Mouse (Mus musculus) liver, adult (tissue): Measurements from ENCODE around the gene Rdh16.
A peak's percentile ranks its signal among the peaks of the same experiment; 100 is the strongest.

Source experiments
- GATA4 ChIP-seq: IDR thresholded peaks from 2 replicates; pipeline ENCODE4 v1.6.1; 2014; ENCODE audit warnings: mild to moderate bottlenecking, low read length; ENCODE audit not compliant: insufficient replicate concordance

Gene Rdh16

DNA sequence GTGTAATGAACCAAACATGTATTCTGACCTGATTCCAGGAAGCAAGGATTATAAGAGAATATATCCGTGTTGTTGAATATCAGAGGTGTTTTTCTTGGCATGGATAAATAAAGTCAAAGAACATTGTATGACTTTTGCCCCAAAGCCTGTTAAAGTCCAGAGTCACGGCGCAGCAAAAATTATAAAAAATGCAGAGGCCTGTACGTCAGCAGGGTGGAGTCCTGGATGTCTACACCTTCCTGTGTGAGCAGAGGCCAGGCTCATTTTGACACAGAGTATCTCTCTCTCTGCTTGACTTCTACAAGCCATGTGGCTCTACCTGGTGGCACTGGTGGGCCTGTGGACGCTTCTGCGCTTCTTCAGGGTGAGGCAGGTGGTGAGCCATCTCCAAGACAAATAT, at the start of gene Rdh16:
Gene Rdh16, plus strand, starts transcription at position 262 of the 400 bp plus-strand sequence.
- no peak for TF ChIP-seq GATA4

DNA sequence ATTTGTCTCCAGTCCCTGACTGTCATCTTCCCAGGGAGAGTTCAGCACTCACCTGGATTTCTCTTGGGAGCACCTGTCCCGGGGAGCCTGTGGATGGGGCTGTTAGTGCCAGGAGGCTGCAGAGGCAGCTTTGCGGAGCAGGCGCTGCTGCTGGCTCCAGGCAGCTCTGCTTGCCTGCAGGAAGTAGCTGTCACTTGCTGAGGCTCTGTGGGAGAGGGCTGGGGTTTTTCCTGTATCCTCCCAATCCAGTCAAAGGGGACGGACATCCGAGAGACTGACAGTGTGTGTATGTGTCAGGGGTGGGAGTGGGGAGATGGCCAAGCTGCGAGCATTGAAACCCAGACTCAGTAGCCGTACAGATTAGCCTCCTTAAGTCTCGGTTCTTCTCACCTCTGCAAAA, 49.4 kb upstream of the Rdh16 start, which contains the start of gene Gpr182:
Gene Gpr182, minus strand, starts transcription at position 185 of the 400 bp plus-strand sequence.
- TF ChIP-seq GATA4, result peak; percentile 67; the same call in 1 of the 2 replicates

DNA sequence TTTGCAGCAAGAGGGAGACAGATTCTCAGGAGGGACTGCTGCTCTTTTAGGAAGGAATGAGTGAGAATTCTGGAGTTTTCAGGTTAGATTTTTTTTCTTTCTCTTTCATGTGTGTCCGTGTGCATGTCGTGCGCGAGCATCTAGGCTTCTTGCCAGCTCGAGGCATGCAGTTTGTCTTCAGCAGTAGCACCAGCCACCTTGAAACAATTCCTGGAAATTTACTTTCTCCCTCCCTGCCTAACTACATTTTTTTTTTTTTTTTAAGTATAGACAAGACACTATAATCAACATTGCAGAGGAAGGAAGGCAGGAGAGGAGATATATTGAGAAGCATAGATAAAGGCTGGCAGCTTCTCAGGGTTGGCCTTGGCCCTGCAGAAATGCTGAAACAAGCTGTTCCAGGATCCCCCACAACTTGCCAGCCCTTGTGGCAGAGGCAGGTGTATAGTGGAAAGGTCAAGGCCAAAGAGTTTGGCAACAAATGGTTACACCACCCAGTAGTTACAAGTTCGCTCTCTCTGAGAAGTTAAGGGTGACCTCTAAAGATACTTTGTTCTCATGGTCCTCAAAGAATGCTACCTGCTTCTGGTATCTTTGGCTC, 46.3 kb upstream of the Rdh16 start:
- peak; percentile 93 for TF ChIP-seq GATA4

DNA sequence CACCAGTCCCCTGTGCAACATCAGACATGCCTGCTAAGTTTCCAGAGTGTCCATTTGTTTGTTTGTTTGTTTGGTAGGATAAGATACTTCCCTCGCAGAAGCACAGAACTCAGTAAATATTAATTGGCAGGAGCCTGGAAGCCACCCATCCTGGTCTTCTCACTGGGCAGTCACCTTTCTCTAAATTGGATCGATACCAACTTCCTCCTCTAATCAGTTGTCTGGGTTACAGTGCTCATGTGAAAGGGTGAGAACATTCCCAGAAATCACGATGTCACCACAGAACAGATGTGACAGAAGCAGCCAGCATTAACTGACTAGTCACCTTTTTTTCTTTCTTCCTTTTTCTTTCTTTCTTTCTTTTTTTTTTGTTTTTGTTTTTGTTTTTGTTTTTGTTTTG, 45.7 kb upstream of the Rdh16 start:
- peak; percentile 92 for TF ChIP-seq GATA4

DNA sequence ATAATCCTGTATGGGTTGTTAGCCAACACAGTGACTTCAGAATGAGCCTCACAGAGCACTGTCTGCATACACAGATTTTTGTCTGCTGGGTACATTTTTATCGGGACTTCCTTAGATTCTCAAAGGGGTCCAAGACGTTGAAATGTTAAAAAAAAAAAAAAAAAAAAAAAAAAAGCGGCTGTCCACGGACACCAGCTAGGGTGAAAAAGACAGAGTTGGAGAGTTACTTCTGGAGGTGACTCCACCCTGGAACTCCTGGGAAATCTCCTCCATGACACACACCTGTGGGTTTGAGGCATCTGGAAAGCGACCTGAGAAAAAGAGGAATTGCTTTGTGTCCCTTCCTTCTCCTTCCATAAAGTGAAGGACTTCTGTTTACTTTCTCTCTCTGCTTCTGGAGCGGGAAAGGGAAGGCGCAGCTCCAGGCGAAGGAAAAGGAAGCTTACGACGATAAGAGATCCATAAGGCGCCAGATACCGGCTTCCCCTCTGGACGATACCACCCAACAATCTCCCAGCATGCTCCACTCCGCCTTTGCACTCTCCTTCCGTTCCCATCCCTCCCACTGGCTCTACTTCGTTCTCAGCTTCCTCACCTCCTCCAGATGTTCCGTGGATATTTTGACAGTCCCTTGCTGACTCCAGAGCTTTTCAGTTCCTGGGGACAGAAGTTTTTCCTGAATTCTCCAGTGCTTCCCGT, 45.0 kb upstream of the Rdh16 start:
- TF ChIP-seq GATA4, result peak; percentile 100

DNA sequence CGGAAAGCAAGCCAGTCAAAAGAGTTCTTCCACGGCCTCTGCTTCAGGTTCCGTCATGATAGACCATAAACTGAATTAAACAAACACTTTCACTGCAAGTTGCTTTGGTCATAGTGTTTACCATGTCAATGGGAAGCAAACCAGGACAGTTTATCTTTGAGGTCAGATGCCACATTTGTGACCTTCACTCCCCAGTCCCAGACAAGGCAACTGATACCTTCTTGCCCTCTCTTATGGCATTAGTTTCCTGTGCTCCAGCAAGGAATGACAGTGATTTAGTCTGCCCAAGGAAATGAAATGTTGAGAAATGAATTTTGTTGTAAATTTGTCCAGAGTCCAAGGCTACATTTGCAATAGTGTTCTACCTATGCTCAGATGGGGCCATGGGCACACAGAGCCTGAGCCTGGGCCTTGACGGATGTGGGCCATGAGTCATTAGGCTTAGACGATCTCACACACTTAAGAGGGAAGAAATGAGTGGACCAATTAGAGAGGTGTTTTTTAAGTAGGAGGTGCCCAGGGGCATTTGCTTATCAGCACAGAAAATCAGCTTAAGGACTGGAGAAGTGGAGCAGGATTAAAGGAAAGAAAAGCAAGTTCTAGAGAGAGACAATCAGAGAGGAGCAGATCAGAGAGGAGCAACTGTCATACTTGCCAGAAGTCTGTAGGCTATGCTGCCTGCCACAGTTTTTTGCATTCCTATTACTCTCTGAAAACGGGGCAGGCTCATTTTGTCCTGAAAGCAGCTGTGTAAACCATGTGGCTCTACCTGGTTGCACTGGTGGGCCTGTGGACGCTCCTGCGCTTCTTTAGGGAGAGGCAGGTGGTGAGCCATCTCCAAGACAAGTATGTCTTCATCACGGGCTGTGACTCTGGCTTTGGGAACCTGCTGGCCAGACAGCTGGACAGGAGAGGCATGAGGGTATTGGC, 41.5 kb upstream of the Rdh16 start, which contains the start of the genes Rdh1 and Rdh16f1:
Gene Rdh1, plus strand, starts transcription at position 541 of the 930 bp plus-strand sequence.
Gene Rdh16f1, plus strand, starts transcription at position 607 of the 930 bp plus-strand sequence.
- TF ChIP-seq GATA4, result peak; percentile 85

DNA sequence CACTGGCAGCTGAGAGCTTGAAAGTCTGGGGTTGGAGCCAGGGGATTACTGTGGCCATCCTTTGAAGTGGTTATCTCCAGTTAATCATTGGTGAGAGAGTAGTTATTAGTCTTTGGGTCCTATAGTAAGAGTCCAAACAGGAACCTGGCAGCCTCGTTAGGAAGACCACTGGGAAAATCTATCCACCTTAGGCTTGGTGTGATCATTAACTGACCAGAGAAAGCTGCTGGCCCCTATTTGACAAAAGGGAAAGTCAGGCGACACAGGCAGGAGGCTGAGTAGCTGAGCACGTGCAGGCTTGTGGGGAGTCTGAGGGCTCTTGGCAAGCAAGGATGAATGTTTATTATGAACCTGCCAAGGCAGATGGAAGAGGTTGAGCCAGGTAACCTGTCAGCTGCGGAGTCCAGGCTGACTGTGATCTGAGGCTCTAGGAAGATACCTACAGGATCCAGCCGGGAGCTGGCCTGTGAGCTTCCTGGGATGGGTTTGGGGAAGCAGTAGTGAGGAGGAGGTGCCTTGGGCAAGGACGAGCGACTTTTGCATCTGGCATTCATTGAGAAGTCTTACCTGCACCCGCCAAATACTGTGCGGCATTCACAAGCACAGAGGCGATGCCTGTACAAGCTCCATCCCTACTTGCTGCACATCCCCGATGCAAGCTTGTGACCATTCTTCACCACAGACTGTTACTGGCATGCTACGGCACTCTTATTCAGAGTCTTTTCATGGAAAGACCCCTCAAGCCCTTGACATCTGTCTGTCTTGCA, 36.9 kb upstream of the Rdh16 start:
- peak; percentile 82 for TF ChIP-seq GATA4

DNA sequence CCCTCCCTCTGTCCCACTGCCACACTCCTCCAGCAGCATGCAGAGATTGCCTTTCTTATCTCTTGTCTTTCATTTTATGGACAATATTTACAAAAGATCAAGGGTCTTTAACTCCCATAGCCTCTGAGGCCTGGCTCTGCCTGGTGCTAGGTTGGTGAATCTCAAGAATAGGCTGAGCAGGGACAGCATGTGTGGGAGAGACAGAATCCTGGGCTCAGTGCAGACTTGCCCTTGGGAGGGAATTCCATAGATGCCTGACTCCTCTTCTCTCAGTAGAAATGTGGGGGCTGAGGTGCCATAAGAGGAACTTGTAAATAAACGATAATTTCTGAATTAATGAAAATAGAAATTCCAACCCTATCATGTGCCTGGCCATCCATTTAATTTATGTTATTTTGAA, 34.4 kb upstream of the Rdh16 start:
- no peak for TF ChIP-seq GATA4

DNA sequence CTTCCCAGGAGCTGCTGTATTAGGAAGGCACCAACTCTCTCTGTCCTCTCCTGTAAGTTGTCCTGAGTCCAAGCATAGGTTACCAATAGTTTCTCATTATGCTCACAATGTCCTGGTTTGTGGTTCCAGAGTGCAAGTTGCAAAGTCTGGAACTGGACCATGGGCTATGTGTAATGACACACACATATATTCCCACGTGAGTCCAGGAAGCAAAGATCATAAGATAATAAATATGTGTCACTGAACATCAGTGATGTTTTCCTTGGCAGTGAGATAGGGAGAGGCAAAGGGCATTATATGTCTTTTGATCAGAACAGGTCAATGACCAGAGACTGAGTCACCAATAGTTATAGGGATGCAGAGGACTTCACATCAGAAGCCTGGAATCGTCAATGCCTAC, 24.9 kb upstream of the Rdh16 start, which contains the start of gene Rdh9:
Gene Rdh9, plus strand, starts transcription at position 376 of the 400 bp plus-strand sequence.
- TF ChIP-seq GATA4, result peak; percentile 79; the same call in 1 of the 2 replicates

DNA sequence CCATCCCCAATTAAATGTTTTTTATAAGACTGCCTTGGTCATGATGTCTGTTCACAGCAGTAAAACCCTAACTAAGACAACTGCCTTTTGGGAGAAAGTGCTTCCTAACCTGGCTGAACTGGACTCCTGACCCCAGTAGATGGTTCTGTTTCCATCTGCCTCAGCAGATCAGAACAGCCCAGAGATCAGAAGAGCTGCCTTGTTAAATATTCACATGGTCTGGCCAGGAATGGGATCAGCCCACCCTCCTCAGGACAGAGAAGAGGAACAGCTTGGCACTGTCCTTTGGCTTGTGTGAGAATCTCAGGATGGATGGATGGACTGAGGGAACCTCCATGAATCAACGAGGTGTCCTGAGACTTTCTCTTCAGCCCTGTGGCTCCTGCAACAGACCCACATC, 1.7 kb upstream of the Rdh16 start:
- no peak for TF ChIP-seq GATA4

DNA sequence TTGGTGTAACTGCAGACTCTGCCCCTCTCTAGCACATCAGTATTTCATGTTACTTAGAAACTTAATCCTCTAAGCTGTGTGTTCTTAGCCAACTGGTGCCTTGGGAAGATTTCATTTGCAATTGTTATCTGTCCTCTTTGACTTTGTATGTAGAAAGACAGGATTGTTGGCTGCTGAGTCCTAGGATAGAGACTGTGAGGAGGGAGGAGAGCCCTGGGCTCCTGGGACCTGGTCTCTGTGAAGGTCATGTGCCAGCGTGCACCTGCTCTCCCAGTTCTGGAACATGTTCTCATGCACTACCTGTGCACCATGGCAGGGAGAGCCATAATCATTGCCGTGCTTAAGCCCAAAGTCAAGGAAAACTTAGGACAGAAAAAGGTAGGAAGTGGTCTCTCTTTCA, 660 bp downstream of the Rdh16 start:
- no peak for TF ChIP-seq GATA4

DNA sequence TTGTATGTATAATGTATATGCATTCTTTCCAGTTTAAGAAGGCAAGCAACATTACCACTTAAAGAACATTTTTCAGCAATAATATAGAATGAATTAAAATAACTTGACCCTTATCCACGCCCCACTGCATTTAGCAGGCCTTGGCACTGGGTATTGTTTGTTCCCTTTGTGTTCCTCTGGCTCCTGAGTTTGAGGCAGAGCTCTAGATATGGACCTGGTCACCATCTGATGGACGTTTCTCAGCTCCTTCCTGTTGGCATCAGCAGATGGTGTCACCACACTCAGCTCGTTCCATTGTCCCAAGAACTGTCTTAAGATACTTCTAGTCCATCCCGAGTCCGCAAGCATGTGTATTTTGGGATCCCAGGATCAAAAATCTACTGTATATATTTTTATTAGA, 1.3 kb downstream of the Rdh16 start:
- TF ChIP-seq GATA4, result no peak

DNA sequence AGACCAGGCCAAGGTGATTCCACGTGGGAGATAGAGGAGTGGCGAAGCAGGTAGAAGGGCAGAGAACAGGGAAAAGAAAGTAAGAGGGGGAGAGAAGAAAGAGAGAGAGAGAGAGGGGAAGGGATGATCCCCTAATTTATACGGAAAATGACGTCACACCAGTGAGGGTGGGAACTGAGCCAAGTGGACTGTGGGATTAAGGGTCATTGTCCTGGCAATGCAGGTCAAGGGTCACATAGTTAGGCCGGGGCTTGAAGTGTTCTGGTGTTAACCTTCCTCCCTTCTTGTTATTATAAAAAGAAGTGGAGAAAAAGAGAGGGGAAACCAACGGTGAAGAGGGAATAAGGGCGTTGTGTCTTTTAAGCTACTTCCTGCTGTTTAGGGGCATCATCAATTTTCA, 3.5 kb downstream of the Rdh16 start:
- no peak for TF ChIP-seq GATA4

DNA sequence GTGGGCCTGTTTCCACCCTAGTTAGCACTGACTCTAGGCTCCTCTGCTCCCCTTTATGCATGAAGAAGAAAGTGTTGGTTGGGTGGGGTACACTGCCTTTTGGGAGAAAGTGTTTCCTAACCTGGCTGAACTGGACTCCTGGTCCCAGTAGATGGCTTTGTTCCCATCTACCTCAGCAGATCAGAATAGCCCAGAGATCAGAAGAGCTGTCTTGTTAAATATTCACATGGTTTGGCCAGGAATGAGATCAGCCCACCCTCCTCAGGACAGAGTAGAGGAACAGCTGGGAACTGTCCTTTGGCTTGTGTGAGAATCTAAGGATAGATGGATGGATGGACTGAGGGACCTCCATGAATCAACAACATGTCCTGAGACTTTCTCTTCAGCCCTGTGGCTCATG, 14.9 kb downstream of the Rdh16 start:
- TF ChIP-seq GATA4, result no peak

DNA sequence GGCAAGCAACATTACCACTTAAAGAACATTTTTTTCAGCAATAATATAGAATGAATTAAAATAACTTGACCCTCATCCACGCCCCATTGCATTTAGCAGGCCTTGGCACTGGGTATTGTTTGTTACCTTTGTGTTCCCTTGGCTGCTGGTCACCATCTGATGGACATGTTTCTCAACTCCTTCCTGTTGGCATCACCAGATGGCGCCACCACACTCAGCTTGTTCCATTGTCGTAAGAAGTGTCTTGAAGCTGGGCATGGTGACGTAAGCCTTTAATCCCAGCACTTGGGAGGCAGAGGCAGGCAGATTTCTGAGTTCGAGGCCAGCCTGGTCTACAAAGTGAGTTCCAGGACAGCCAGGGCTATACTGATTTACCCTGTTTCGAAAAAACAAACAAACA, 24.4 kb downstream of the Rdh16 start:
- TF ChIP-seq GATA4, result no peak
